ENCODE assay signal across 8 mouse cellular contexts in the genomic region with DNA sequence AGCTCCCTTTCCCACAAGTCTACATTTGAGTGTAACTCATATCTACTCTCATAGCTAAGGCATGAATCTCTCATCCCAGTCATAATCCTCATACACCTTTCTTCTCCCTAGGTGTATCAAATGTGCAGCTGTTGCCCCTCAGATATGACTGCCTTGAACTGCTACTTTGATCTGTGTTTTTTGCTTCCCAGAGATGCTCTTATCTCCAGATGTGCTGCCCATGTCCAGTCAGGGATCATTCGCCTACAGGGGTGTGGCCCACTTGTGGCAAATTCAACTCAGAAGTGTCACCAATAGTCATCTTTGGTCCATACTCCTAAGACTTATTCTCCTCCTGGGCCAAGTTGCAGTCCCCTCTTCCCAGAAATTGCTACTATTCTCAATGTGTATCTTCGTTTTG. TPM values are rescaled to one million over a fixed set of nuclear protein-coding genes. Genes with fewer than 3 reads are reported as not detected.
A peak's percentile ranks its signal among the peaks of the same experiment; 100 is the strongest.
DNase-seq lines count a peak whose midpoint lies in the region; ATAC-seq and TF ChIP-seq lines count a peak whose summit lies in the region.

No protein-coding gene starts in this region.

- peak overlapping the region; percentile 87 for H3K4me2 ChIP-seq in heart, embryonic 15.5 days
- peak overlapping the region; percentile 63 for H3K4me2 ChIP-seq in liver, embryonic 16.5 days (ENCODE audit: low read depth, low read length)

- peak overlapping the region; percentile 98 for H3K4me3 ChIP-seq in heart, adult 2 months
- peak overlapping the region; percentile 91 to 93 for H3K4me3 ChIP-seq in ES-E14 (ENCODE audit: insufficient read depth in 1 of 2, low read depth in 1 of 2, low read length in 2 of 2, poor library complexity in 1 of 2, severe bottlenecking in 1 of 2)
- H3K4me3 ChIP-seq in heart, embryonic 15.5 days = peak overlapping the region; percentile 91
- peak overlapping the region; percentile 84 for H3K4me3 ChIP-seq in liver, embryonic 16.5 days (ENCODE audit: low read depth, low read length)

- intact Hi-C loops in heart, adult 2 months (cut with DNase I) = loop anchor here (5.0 kb wide), 2 partner anchors 226 to 396 kb away; a partner anchor contains a TSS
- intact Hi-C loops in left cerebral cortex, postnatal 25 days (cut with DNase I) = loop anchor here (5.0 kb wide), 1 partner anchor 226 kb away; a partner anchor contains a TSS

- no peak for DNase-seq in heart, adult 2 months
- no peak for DNase-seq in heart, adult 18-20 months
- DNase-seq in ES-E14 (ENCODE audit: low read depth, low spot score) = no peak
- DNase-seq in adrenal gland, adult (ENCODE audit: inconsistent age in 2 of 2, low spot score in 1 of 2) = no peak
- no peak for DNase-seq in left cerebral cortex, postnatal 25 days (ENCODE audit: low spot score in 2 of 2)
- no peak for DNase-seq in frontal cortex, postnatal 36 days (ENCODE audit: low spot score in 2 of 2)

- no peak for TF ChIP-seq EP300 in heart, adult 2 months (IDR thresholded peaks at IDR 0.05; ENCODE audit: insufficient read depth, low read depth, low read length)

- WGBS in heart, adult 2 months = 15% methylated on average over 2 of the region's 2 CpGs
- WGBS in heart, embryonic 15.5 days = 12% methylated on average over 2 of the region's 2 CpGs
- 9% methylated on average over 2 of the region's 2 CpGs for WGBS in liver, embryonic 16.5 days (ENCODE audit: insufficient replicate concordance)

- peak overlapping the region; percentile 66 for H3K9ac ChIP-seq in heart, adult 2 months (ENCODE audit: low read depth, low read length)
- peak overlapping the region; percentile 98 for H3K9ac ChIP-seq in ES-E14 (ENCODE audit: insufficient read depth, low read depth, low read length, poor library complexity, severe bottlenecking)
- peak overlapping the region; percentile 82 for H3K9ac ChIP-seq in heart, embryonic 15.5 days
- peak overlapping the region; percentile 87 for H3K9ac ChIP-seq in liver, embryonic 16.5 days (ENCODE audit: low read depth, low read length)

- H3K36me3 ChIP-seq in heart, adult 2 months (ENCODE audit: control insufficient read depth, insufficient read depth, low read length) = no peaks in the 10 kb centered on the region
- H3K36me3 ChIP-seq in ES-E14 (ENCODE audit: control insufficient read depth, insufficient read depth, low read length, poor library complexity, severe bottlenecking) = peaks cover 9% of the 10 kb centered on the region
- peaks cover 40% of the 10 kb centered on the region for H3K36me3 ChIP-seq in heart, embryonic 15.5 days
- peaks cover 15% of the 10 kb centered on the region; the same call in 1 of the 2 replicates for H3K36me3 ChIP-seq in liver, embryonic 16.5 days (ENCODE audit: control insufficient read depth, insufficient read depth)

- no peaks in the 10 kb centered on the region for H3K27me3 ChIP-seq in heart, adult 2 months (ENCODE audit: control insufficient read depth, insufficient read depth, low read length)
- H3K27me3 ChIP-seq in heart, embryonic 15.5 days = no peaks in the 10 kb centered on the region
- H3K27me3 ChIP-seq in liver, embryonic 16.5 days (ENCODE audit: control insufficient read depth, insufficient read depth, low read depth, low read length) = no peaks in the 10 kb centered on the region

- TF ChIP-seq POLR2A in heart, adult 2 months (IDR thresholded peaks at IDR 0.05; ENCODE audit: insufficient read depth, low read depth, low read length) = no peak

- peaks cover 2% of the 10 kb centered on the region for H3K4me1 ChIP-seq in heart, adult 2 months (ENCODE audit: control insufficient read depth, insufficient read depth, low read length)
- H3K4me1 ChIP-seq in ES-E14 (ENCODE audit: control insufficient read depth in 2 of 2, insufficient read depth in 2 of 2, low read length in 2 of 2, poor library complexity in 1 of 2) = no peaks in the 10 kb centered on the region
- H3K4me1 ChIP-seq in heart, embryonic 15.5 days (replicated peaks) = peaks cover 7% of the 10 kb centered on the region
- peaks cover 9% of the 10 kb centered on the region for H3K4me1 ChIP-seq in liver, embryonic 16.5 days (ENCODE audit: control insufficient read depth, low read depth, low read length)

- TF ChIP-seq CTCF in heart, adult 2 months (IDR thresholded peaks at IDR 0.05) = no peak

- no peak for ATAC-seq in heart, embryonic 15.5 days (replicated peaks; ENCODE audit: insufficient number of reproducible peaks, insufficient read depth, low FRiP score, low read depth)
- ATAC-seq in liver, embryonic 16.5 days (ENCODE audit: low read depth) = peak; percentile 7; the same call in 1 of the 2 replicates

- peak overlapping the region; percentile 88 for H3K27ac ChIP-seq in heart, adult 2 months
- no peak overlapping the region for H3K27ac ChIP-seq in ES-E14 (ENCODE audit: insufficient read depth, low read depth, low read length, poor library complexity, severe bottlenecking)
- H3K27ac ChIP-seq in heart, embryonic 15.5 days = peak overlapping the region; percentile 96
- peak overlapping the region; percentile 89 for H3K27ac ChIP-seq in liver, embryonic 16.5 days (ENCODE audit: low read length)

- no peaks in the 10 kb centered on the region for H3K9me3 ChIP-seq in ES-E14 (ENCODE audit: control insufficient read depth, insufficient read depth, low read depth, low read length)
- no peaks in the 10 kb centered on the region for H3K9me3 ChIP-seq in heart, embryonic 15.5 days (replicated peaks)
- no peaks in the 10 kb centered on the region for H3K9me3 ChIP-seq in liver, embryonic 16.5 days (replicated peaks; ENCODE audit: control insufficient read depth, low read length)

- in situ Hi-C loops in ES-E14 (cut with MboI; ENCODE audit: low sequenced_read_pairs in 2 of 2, unreplicated experiment in 2 of 2) = no loop called here

- H3K79me2 ChIP-seq in heart, adult 2 months (replicated peaks; ENCODE audit: control insufficient read depth, insufficient read depth, low read length) = no peaks in the 10 kb centered on the region

TF ChIP-seq in ES-E14, 5 proteins besides CTCF, POLR2A, EP300 and RAD21:
- TF ChIP-seq ZC3H11A (IDR thresholded peaks at IDR 0.05; ENCODE audit: borderline replicate concordance, low read depth, low read length) = no peak
- TF ChIP-seq ZNF384 (IDR thresholded peaks at IDR 0.05; ENCODE audit: low read depth, low read length) = no peak
- TF ChIP-seq MAFK (IDR thresholded peaks at IDR 0.05; ENCODE audit: insufficient read depth, low read depth, low read length) = no peak
- no peak for TF ChIP-seq CHD2 (IDR thresholded peaks at IDR 0.05; ENCODE audit: low read depth, low read length)
- no peak for TF ChIP-seq HCFC1 (IDR thresholded peaks at IDR 0.05; ENCODE audit: borderline replicate concordance, insufficient read depth, low read length)

RNA-seq across cellular contexts. Expression of a gene that starts 0.7 kb away (rescaled TPM):
- total RNA-seq in heart, adult 2 months (2021) = 10 to 100 TPM in 1 of 2 experiments, 1 to 10 TPM in 1; 9.2 to 10.0 TPM
- polyA plus RNA-seq in heart, adult 2 months (2012; rRNA removed) = 4.6 and 5.3 TPM in 2 replicates
- 10 to 100 TPM in 1 of 2 experiments, 1 to 10 TPM in 1; 9.6 to 11.0 TPM for total RNA-seq in heart, adult 18-20 months (2021)
- total RNA-seq in ES-E14 (2012; rRNA removed) = 5.1 and 5.7 TPM in 2 replicates
- 6.1 and 6.4 TPM in 2 replicates for polyA plus RNA-seq in heart, embryonic 15.5 days (2015; fragmentation: Nextera tagmentation; extraction: Ambion mirVana)
- polyA plus RNA-seq in liver, embryonic 16.5 days (2015; fragmentation: Nextera tagmentation; extraction: Ambion mirVana) = 2.2 and 3.3 TPM in 2 replicates
- total RNA-seq in left cerebral cortex, postnatal 25 days (2021) = 10 to 100 TPM; 14.0 to 15.5 TPM

RNA-seq across cellular contexts. Expression of a gene that starts 0.8 kb away (rescaled TPM):
- 1 to 10 TPM; 2.6 to 2.7 TPM for total RNA-seq in heart, adult 2 months (2021)
- 1.6 and 2.1 TPM in 2 replicates for polyA plus RNA-seq in heart, adult 2 months (2012; rRNA removed)
- total RNA-seq in heart, adult 18-20 months (2021) = 1 to 10 TPM; 2.6 to 4.8 TPM
- 88.5 and 92.2 TPM in 2 replicates for total RNA-seq in ES-E14 (2012; rRNA removed)
- 47.8 and 57.2 TPM in 2 replicates for polyA plus RNA-seq in heart, embryonic 15.5 days (2015; fragmentation: Nextera tagmentation; extraction: Ambion mirVana)
- 80.3 and 87.9 TPM in 2 replicates for polyA plus RNA-seq in liver, embryonic 16.5 days (2015; fragmentation: Nextera tagmentation; extraction: Ambion mirVana)
- 1 to 10 TPM; 7.6 to 7.9 TPM for total RNA-seq in left cerebral cortex, postnatal 25 days (2021)

RNA-seq across cellular contexts. Expression of a gene that starts 46.6 kb away (rescaled TPM):
- not detected for total RNA-seq in heart, adult 2 months (2021)
- 0.03 and 0.04 TPM in 2 replicates for polyA plus RNA-seq in heart, adult 2 months (2012; rRNA removed)
- total RNA-seq in heart, adult 18-20 months (2021) = under 1 TPM in 1 of 2 experiments, not detected in 1; 0.12 TPM
- total RNA-seq in ES-E14 (2012; rRNA removed) = 1.5 and 2.9 TPM in 2 replicates
- 0.30 and 0.39 TPM in 2 replicates for polyA plus RNA-seq in heart, embryonic 15.5 days (2015; fragmentation: Nextera tagmentation; extraction: Ambion mirVana)
- 2.1 and 2.5 TPM in 2 replicates for polyA plus RNA-seq in liver, embryonic 16.5 days (2015; fragmentation: Nextera tagmentation; extraction: Ambion mirVana)
- total RNA-seq in left cerebral cortex, postnatal 25 days (2021) = under 1 TPM; 0.16 to 0.37 TPM

Comparison
In these comparisons a context has a peak if more than half of its experiments do, and no peak if none do; other contexts are left out.
1. RNA of a gene that starts 0.8 kb away (total RNA-seq): 88.5 to 92.2 TPM in ES-E14; 7.6 to 7.9 TPM in left cerebral cortex, postnatal 25 days, 2.6 to 4.8 TPM in heart, adult 18-20 months and 2.6 to 2.7 TPM in heart, adult 2 months; every median in the first group is over 10 times any median in the second.
2. Peak in every context shown above with its lines, with median percentiles within 50 percentile points of each other: H3K4me3 ChIP-seq and H3K9ac ChIP-seq.